Mouse (Mus musculus): ENCODE results near the gene Caap1. TPM values are rescaled to one million over a fixed set of nuclear protein-coding genes. Genes with fewer than 3 reads are reported as not detected.

Caap1 gene
- polyA plus RNA-seq, 1 experiment from 2014 or later, result 32.0 TPM

Other genes starting within 250 kb of the Caap1 start
- not detected in 2 replicates for gene Gm10306, start 250 bp downstream of the Caap1 start, polyA plus RNA-seq (2014; fragmentation: Nextera tagmentation; extraction: Ambion mirVana)
- 88.8 and 97.0 TPM in 2 replicates for gene Plaa, start 46.4 kb upstream of the Caap1 start, polyA plus RNA-seq (2014; fragmentation: Nextera tagmentation; extraction: Ambion mirVana)
- 77.7 and 89.6 TPM in 2 replicates for gene Ift74, start 57.7 kb upstream of the Caap1 start, polyA plus RNA-seq (2014; fragmentation: Nextera tagmentation; extraction: Ambion mirVana)
- gene Lrrc19, start 93.3 kb upstream of the Caap1 start, polyA plus RNA-seq (2014; fragmentation: Nextera tagmentation; extraction: Ambion mirVana), result 0.53 and 1.0 TPM in 2 replicates
- gene Tek, start 182.5 kb upstream of the Caap1 start, polyA plus RNA-seq (2014; fragmentation: Nextera tagmentation; extraction: Ambion mirVana), result 9.9 and 11.1 TPM in 2 replicates

All from midbrain, embryonic 11.5 days (tissue).